Mouse (Mus musculus) C2C12 (cell line): ENCODE data around the gene Rps24.

Experiments used
- CEBPB ChIP-seq: IDR thresholded peaks from one replicate; pipeline ENCODE4 v1.6.1; 2011; ENCODE audit warnings: low read depth, mild to moderate bottlenecking, control low read depth, moderate library complexity
- CTCF ChIP-seq: IDR thresholded peaks from one replicate; pipeline ENCODE4 v1.5.1; 2011; ENCODE audit not compliant: control insufficient read depth, insufficient read depth, insufficient read length
- MAX ChIP-seq: IDR thresholded peaks from one replicate; pipeline ENCODE4 v1.6.1; 2011; ENCODE audit warnings: mild to moderate bottlenecking, control low read depth
- MYOG ChIP-seq: IDR thresholded peaks from one replicate; pipeline ENCODE4 v1.6.1; 2011; ENCODE audit not compliant: control insufficient read depth, insufficient read length; ENCODE audit errors: extremely low read depth
- USF1 ChIP-seq: IDR thresholded peaks from one replicate; pipeline ENCODE4 v1.6.1; 2011; ENCODE audit warnings: low read depth, mild to moderate bottlenecking, control low read depth, moderate library complexity

- TF ChIP-seq CTCF (no peak), USF1 (no peak), MAX (no peak), CEBPB (no peak), MYOG (no peak)
These were observed 18.1 kb upstream of the Rps24 start for GRCm38 (mm10) chr14:24468806-24469205.
